Mouse (Mus musculus): ENCODE measurements around the gene Itprip.

Itprip gene

DNA sequence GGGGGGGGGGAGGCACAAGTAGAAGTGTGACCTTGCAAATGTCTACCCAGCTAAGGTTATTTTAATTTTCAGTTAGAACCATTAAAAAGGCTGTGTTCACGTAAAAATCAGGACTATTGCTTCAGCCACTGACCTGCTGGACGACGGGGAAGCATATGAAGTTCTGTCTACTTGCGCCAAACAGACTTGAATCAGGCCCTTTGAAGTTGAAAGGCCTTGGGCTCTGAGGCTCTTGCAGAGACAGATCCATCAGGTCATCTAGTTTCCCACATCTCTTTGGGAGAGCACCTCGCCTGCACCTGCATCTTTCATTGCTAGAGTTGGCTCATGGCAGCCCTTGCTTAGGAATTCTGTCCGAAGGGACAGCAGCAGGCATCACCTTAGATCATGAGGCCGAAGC lies 5.8 kb downstream of the Itprip start:
- DNase-seq: no peak

GRCm38 (mm10) chr19:47910751-47911150 lies 8.3 kb downstream of the Itprip start:
- no peak for DNase-seq

DNA sequence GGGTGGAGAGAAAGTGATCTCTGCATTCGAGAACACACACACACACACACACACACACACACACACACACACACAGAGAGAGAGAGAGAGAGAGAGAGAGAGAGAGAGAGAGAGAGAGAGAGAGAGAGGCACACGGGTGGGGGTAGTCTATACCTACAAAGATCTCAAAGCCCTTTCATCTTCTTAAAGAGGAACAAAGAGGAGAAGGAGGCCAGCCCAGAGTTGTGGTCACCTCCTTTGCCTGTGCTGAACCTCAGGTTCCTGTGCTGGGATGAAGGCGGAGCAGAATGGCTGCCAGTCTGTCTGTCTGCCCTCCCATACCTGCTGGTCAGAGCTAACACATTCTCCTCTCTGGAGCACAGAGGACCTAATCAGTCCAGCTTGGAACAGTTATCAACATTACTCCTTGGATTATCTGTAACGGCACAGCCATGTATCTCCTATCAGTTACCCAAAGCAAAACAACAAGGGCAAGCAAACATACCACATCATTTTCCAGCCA lies 8.9 kb downstream of the Itprip start:
- no peak for DNase-seq

- no peak for DNase-seq
These were observed 9.5 kb downstream of the Itprip start for GRCm38 (mm10) chr19:47909387-47910116.

DNA sequence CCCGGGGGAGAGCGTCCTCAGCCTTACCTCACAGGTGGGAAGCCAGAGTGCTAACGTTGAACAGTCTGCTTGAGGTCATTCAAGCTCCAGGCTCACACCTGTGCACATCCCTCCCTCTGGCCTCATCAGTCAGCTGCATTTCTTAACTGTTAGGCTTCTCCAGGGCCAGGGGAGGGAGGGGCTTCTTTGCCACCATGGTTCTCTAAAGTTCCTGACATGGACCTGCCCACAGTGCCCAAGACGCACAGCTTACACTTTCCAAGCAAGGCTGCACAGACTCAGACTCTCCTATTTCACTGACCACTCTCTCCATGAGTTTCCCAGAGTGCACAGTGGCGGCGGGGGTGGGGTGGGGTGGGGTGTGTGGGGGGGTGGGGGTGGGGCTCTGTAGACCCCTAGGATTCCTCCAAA lies 10.1 kb downstream of the Itprip start:
- DNase-seq: no peak

DNA sequence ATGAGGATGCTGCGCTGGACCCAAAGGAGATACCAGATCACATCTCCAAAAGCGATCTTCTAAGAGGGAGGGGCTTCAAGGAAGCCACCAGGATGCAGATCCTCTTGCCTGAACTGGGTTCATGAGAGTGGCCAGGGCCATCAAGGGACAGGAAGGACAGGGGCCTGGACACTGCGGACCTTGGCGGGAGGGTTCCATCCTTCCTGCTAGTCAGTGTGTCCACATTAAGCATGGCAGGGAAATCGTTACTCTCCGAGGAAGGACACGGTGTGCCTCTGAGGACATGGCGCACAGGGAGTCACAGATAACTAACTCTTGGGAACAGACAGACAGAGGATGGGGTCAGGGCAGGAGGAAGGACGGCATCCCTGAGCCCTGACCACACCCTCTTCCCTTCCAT lies 11.5 kb downstream of the Itprip start:
- peak; percentile 53 to 56 for DNase-seq

- no peak for DNase-seq
These were observed 13.5 kb downstream of the Itprip start for GRCm38 (mm10) chr19:47905603-47906002.

DNA sequence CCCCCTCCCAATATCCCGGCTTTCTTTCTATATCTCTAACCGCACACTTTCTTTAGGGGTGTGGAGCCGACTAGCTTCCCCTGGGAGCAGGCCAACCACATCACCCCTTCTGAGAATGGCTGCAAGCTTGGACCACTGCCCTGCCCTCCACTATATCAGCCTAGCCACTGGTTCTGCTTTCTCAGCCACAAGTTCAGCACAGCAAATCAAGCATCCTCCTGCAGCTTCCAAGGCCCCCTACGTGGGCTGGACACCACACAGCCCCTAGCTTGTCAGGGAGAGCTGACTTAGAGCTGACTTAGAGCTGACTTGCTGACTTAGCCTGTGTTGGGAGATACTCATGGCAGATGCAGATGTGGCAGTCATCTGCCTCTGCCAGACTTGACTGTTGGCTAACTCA lies 14.0 kb downstream of the Itprip start:
- DNase-seq: no peak

DNA sequence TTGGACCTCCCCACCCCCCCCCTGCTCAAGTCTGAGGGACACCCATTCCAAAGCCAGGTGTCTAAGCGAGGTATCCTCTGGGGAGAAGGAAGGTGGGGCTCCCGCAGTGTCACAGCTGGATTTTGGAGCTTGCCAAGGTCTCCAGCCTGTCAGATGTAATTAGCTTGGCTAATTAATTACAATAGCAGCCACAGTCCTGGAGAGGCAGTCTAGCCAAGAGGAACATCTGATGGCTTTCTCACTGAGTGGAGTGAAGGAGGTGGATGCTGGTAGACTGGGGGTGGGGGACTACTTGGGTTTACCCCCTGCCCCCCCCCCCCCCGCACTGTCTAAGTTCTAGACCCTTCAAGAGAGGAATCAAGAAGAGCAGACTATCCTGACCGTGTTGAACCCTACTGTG lies 15.4 kb downstream of the Itprip start:
- no peak for DNase-seq

DNA sequence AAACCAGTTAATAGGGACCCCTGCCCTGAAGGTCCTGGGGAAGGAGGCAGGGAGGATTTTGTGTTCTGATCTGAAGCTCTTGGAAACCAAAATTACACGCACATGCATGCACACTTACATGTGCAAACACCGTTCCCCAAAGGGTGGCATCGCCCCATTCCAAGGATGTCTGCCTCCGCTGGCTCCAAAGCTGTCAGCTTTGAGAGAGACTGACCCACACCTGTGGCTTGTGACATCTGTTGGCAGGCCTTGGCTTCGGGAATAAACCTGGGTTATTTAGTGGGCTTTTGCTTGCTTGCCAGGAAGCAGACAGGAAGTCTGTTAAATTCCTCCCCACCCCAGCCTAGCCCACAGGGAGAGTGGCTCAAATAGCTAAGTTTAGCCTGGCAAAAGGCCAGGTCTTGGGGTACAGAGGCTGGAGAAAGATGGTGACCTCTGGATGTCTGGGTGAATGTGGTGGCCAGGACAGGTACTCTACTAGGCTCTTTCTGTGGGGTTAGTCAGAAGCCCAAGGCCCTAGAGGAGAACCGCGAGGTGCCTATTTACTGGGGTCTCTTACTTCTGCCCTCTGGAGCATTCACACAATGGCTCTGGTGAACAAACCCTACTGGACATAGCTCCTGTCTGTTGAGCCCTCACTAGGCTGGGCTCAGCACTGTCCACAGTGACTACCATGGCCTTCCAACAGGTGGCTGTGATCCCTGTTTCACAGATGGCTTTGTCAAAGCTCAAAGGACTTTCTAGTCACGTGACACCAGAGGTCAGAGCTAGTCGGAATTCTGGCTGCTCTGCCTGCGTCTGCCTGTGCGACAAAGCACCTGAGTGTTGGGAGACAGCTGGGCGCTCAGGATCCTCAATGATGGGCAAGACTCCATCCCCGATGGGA lies 16.5 kb downstream of the Itprip start:
- DNase-seq: peak; percentile 56 to 73

GRCm38 (mm10) chr19:47900558-47900957 lies 18.5 kb downstream of the Itprip start:
- DNase-seq: no peak

GRCm38 (mm10) chr19:47900012-47900411 lies 19.1 kb downstream of the Itprip start:
- no peak for DNase-seq

DNA sequence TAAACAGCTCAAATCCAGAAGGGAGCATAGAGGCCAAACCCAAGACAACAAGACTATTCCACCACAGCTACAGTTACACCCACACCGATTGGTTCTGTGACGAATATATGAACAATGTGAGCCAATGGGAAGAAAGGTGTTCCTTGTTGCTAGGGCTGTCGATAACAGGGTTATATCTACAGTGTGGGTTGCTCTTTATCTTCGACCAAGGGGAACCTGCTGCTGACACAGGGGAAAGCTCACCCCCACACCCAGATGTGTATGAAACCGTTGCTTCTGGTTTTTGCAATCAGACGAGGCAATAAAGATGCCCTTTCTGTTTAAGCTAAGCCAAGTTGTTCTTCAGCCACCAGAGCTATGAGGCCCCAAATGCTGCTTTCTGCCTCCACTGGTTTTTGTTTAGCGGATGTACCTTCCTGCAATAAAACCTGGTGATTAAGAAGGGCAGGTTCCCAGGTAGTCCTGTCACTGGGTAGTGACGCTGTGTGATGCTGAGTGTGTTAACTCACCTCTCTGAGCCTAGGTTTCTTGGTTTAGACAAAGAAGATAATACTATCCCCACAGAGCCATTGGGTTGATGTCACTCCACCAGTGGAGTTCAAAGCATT lies 20.5 kb downstream of the Itprip start:
- DNase-seq: no peak

DNA sequence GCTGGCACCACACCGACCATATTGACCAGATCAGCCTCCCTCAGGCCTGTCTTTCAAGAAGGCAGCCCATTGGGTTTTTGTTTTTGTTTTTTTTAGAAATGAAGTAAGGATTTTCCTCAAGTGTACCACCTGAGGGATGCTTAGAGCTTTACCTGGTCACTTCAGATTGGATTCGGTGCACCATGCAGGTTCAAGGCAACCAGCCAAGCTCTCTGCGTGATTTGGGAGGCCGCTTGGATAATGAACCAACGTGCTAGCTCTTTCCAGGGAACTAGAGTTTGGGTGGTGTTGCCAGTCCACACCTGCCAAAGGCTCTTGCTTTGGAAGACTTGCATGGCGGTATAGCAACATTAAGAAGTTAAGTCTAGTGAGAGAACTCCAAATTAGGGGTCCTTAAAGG lies 26.0 kb downstream of the Itprip start:
- DNase-seq: no peak

DNA sequence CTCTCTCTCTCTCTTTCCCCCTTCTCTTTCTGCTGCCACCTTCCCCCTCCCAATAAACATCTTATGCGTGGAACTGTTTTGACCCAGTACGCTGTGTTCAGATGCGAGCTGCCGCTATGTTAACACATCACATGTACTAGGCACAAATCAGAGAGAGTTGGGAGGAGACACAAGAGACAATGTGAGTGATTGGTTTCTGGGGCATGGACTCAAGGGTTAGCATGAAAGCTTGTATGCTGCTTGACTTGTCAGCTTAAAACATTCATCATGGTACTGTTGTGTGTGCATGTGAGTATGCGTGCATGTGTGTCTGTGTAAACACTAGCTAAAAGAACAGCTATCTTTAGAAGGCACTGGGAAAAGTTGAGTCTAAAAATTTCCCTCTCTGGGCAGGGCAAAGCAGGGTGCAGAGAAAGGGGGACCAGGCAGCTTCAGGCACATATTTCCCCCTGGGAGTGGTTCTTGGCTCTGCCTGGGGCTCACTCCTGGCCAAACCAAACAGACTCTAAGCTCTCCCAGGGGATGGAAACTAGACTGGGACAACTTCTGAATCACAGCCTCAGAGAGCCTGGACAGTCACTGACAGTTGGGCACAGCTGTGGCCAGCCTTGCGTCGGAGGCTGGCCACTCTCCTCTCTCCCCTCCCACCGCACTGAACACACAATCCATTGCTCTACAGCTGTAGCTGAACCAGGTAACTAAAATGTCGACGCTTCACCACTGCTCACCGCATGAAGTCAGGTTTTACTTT lies 27.4 kb downstream of the Itprip start:
- peak; percentile 51 to 52 for DNase-seq

DNA sequence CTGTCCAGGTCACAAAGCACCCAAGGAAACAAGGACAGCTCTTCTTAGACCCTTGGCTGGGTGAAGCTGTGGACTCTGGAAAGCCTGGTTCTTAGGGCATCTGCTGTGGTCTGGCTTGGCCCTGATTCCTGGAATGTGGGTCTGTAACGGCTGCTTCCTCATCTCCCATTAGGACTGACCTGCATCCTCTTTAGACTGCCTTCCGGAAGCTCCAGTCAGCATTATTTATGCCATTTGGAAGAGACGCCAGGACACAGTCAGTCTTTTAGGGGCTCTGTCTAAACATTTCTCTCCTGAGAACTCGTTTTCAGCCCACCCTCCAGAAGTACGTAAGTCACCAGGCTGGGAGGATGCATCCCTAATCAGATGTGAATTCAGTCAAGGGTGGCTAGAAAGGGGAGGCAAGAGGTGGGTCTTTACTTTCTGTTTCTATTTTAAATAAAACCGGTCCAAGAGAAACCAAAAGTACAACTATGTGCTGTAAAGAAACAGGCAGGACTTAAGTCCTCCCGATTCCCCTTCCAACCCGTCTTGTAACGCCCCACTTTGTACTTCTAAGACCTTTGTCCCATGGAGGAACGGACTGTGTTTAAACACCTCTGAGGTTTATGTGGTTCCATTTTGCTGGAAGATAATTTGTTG lies 28.5 kb downstream of the Itprip start:
- DNase-seq: peak; percentile 53 to 69

- no peak for DNase-seq
These were observed 31.1 kb downstream of the Itprip start for GRCm38 (mm10) chr19:47888037-47888436.

- DNase-seq: no peak
These were observed 31.7 kb downstream of the Itprip start for GRCm38 (mm10) chr19:47887417-47887816.

DNA sequence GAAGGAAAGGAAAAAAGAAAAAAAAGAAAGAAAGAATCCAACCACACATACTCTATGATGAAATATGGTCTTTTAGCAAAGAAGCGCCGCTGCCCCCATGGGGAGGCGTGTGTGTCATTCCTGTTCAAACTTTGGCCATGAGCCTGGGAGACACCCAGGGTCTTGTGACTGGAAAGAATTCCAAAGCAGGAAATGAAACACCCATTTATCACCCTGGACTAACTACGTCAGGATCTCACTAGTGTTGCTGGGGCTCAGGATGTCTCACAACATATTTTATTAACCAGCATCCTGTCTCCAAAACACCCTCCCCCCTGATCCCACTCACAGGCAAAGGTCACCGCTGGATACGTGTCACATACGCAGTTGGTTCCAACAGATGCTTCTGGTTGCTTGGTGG lies 32.5 kb downstream of the Itprip start:
- peak; percentile 66 to 86 for DNase-seq

DNA sequence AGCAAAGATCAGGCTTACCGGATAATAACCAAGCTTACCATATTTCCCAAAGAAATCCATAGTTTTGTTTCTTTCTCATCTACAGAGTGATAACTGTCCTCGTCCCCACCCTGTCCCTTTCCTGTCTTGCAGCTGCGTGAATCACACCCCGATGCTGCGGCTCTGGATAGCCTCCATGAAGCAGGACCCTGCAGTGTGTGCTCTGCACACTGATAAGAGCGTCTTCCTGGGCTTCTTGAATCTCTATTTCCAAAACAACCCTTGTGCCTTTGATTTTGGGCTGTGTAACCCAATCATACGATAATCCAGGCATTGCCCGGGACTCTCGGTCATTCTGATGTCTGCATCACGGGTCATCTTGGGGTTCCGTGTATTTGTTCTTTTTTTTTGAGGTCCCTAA lies 33.2 kb downstream of the Itprip start:
- no peak for DNase-seq

- no peak for DNase-seq
These were observed 33.8 kb downstream of the Itprip start for GRCm38 (mm10) chr19:47885191-47885743.

All from kidney, adult 8-10 months (tissue).